Mouse (Mus musculus): ENCODE results near the gene Plin4. TPM values are rescaled to one million over a fixed set of nuclear protein-coding genes. Genes with fewer than 3 reads are reported as not detected.

Gene Plin4
- polyA plus RNA-seq, 1 experiment, result 0.14 TPM

DNA sequence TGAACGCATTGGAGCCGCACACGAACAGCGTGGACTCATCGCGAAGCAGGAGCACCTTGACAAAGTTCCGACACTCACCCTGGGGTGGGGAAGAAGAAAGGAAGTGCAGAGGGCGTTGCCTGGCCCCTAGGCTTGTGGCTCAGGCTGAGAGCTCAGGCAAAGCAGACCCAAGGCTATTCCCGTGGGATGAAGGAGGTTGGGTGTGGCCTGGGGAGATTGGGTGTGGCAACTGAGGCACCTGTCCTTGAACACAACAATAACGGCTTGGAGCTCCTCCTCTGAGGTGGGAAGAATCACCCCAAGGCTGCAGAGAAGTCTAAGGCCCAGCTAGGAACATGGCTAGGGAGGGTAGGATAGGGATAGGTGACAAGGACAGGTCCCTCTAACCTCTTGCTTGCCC is 21.5 kb upstream of the Plin4 start:
- no peak overlapping the region for H3K4me3 ChIP-seq (ENCODE audit: insufficient read depth, low read length)
- H3K4me1 ChIP-seq (ENCODE audit: control insufficient read depth, insufficient read depth, low read length), result peaks cover 3% of the 10 kb centered on the region; the same call in 1 of the 2 replicates
- no peak for TF ChIP-seq CTCF (IDR thresholded peaks at IDR 0.05; ENCODE audit: borderline replicate concordance, insufficient read depth, low read length)
- no peak for TF ChIP-seq POLR2A (IDR thresholded peaks at IDR 0.05; ENCODE audit: low read depth, low read length)
- no peak overlapping the region for H3K27ac ChIP-seq (ENCODE audit: insufficient read depth, low read length)

DNA sequence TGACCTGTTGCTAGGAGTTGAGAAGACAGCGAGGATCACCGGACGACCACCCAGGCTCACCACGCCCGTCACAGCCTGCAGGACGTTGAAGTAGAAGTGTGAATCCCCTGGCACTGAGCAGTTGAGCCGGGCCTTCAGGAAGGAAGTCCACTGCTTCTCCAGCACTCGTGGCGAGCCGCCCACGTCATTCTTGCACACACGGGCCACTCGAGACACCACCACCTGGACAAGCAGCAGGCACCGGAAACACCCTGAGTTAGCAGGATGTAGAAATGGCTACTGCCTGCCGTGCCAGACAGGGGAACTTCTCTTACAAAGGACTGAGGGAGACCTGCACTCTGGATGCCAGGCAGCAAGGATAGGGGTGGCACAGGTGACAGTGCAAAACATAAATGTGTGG is 18.6 kb upstream of the Plin4 start:
- TF ChIP-seq POLR2A (IDR thresholded peaks at IDR 0.05; ENCODE audit: low read depth, low read length) (no peak), CTCF (IDR thresholded peaks at IDR 0.05; ENCODE audit: borderline replicate concordance, insufficient read depth, low read length) (no peak)
- Histone ChIP-seq H3K4me3 (ENCODE audit: insufficient read depth, low read length) (no peak overlapping the region), H3K4me1 (ENCODE audit: control insufficient read depth, insufficient read depth, low read length) (no peaks in the 10 kb centered on the region), H3K27ac (ENCODE audit: insufficient read depth, low read length) (no peak overlapping the region)

DNA sequence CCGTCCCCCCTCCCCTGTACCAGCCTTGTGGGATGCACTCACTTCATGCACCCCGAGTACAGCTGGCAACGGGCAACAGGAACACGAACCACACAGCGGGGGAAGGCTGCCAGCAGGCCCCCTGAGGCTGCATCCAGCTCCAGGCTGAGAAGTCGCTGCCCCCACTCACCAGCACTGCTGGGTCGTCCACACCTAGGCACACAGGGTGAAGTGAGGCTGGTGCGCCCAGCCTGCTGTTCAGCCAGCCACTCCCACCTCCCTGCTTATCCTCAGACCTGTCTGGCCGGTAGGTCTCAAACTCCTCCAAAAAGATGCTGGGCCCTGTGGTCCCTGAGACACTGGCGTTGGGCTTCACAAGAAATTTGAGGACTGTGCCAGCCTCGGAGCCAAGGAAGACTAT is 16.6 kb upstream of the Plin4 start:
- Histone ChIP-seq H3K4me1 (ENCODE audit: control insufficient read depth, insufficient read depth, low read length) (no peaks in the 10 kb centered on the region), H3K27ac (ENCODE audit: insufficient read depth, low read length) (no peak overlapping the region), H3K4me3 (ENCODE audit: insufficient read depth, low read length) (no peak overlapping the region)
- no peak for TF ChIP-seq POLR2A (IDR thresholded peaks at IDR 0.05; ENCODE audit: low read depth, low read length)
- TF ChIP-seq CTCF (IDR thresholded peaks at IDR 0.05; ENCODE audit: borderline replicate concordance, insufficient read depth, low read length), result no peak

DNA sequence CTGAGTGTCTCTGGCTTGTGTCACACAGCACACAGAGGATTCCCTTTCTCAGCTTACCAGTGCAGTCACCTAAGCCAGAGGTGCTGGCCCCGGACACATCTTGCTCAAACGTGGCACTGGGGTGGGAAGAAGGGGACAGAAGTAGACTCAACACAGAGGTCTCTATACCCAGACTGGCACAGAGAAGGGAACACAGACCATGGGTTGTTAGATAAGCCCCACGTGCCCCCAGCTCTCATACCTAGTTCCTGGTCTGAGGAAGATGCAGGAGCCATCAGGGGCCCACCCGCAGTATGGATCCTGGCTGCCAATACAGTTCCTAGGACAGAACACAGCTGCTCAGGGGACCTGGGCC is 15.7 kb upstream of the Plin4 start:
- TF ChIP-seq POLR2A (IDR thresholded peaks at IDR 0.05; ENCODE audit: low read depth, low read length) (no peak), CTCF (IDR thresholded peaks at IDR 0.05; ENCODE audit: borderline replicate concordance, insufficient read depth, low read length) (no peak)
- no peaks in the 10 kb centered on the region for H3K4me1 ChIP-seq (ENCODE audit: control insufficient read depth, insufficient read depth, low read length)
- H3K4me3 ChIP-seq (ENCODE audit: insufficient read depth, low read length), result no peak overlapping the region
- no peak overlapping the region for H3K27ac ChIP-seq (ENCODE audit: insufficient read depth, low read length)

DNA sequence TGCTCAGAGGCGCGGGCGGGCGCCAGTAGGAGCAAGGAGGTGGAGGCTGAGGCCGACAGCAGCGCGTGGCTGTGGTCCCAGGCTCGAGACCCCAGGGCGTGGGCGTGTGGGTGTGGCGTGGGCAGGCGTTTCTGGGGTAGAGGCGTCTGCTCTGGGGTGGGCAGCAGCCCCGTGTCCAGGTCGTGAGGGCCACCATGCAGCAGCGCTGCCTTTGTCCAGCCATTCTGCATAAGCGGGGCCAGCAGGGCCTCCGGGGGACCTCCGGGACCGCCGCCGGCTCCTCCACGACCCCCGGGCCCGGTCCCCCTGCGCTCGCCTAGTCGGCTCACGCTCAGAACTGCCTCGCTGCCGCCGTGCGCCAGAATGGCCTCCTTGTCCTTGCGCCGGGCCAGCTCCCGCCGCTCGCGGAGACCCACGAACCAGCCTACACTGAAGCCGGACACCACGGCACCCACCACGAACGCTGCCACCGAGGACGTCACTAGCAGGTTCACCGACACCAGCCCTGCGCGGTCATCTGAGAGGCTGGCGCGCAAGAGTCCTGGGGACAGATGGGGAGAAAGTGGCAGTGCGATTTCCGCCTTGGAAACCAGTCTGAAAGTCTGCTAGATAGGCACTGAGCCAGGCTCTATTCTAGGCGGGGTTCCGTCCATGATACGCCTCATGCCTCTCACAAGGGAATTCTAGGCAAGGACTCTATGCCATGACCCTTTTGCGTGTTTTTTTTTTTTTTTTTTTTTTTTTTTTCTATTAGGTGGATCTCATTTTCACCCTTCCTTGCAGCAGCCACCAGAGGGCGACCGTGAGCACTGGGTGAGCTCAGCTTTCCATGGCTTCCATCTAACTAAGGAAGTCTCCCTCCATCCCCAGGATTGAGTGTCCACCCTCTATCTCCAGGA is 15.0 kb upstream of the Plin4 start:
- no peak overlapping the region for H3K27ac ChIP-seq (ENCODE audit: insufficient read depth, low read length)
- TF ChIP-seq CTCF (IDR thresholded peaks at IDR 0.05; ENCODE audit: borderline replicate concordance, insufficient read depth, low read length) (peak; percentile 86), POLR2A (IDR thresholded peaks at IDR 0.05; ENCODE audit: low read depth, low read length) (no peak)
- H3K4me1 ChIP-seq (ENCODE audit: control insufficient read depth, insufficient read depth, low read length), result no peaks in the 10 kb centered on the region
- H3K4me3 ChIP-seq (ENCODE audit: insufficient read depth, low read length), result no peak overlapping the region

DNA sequence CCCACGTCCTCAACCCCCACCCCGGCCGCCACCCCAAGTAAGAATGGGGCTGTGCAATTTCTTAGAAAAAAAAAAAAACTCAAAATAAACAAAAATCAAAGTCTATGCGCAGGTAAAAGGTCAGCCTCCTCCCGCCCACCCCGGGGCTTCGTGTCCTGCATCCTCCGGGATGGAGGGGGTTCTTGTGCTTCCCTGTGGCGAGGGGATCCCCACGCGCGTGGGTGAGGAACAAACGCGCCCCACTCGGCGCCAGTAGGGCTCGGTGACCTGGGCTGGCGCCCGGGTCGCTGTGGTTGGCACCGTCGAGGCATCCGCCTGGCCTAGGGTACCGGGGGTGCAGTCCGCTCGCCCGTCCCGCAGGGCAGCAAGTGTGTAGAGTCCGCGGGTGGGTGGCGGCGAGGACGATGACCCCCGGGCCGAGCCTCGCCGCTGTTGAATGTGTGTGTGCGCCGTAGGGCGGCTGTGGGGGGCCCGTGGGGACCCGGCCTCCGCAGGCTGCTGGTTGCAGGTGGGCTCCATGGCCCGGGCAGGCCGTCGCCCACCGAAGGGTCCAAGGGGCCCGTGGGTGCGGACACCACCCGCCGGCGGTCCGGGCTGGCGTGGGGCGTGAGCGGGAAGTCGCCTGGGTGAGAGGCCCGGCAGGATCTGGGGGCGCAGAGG is 14.2 kb upstream of the Plin4 start:
- no peak overlapping the region for H3K4me3 ChIP-seq (ENCODE audit: insufficient read depth, low read length)
- no peaks in the 10 kb centered on the region for H3K4me1 ChIP-seq (ENCODE audit: control insufficient read depth, insufficient read depth, low read length)
- H3K27ac ChIP-seq (ENCODE audit: insufficient read depth, low read length), result no peak overlapping the region
- TF ChIP-seq POLR2A (IDR thresholded peaks at IDR 0.05; ENCODE audit: low read depth, low read length) (no peak), CTCF (IDR thresholded peaks at IDR 0.05; ENCODE audit: borderline replicate concordance, insufficient read depth, low read length) (no peak)

DNA sequence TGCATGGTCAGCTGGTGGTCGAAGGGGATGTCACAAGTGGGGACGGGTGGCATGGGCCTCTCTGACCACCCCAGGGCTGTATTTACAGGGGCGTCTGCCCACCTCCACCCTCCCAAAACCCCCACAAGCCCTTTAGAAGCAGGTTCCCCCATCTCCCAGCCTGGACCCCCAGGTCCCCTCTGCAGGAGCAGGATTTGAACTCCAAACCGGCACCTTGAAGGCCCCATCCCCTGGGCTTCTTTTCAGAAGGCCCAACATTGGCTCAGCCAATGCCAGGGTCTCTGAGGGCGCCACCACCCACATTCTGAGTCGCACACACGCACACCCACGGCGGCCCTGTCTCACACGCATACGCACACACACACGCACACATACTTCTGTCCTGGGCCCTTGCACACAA is 13.6 kb upstream of the Plin4 start:
- no peak for TF ChIP-seq CTCF (IDR thresholded peaks at IDR 0.05; ENCODE audit: borderline replicate concordance, insufficient read depth, low read length)
- TF ChIP-seq POLR2A (IDR thresholded peaks at IDR 0.05; ENCODE audit: low read depth, low read length), result no peak
- Histone ChIP-seq H3K4me1 (ENCODE audit: control insufficient read depth, insufficient read depth, low read length) (no peaks in the 10 kb centered on the region), H3K27ac (ENCODE audit: insufficient read depth, low read length) (no peak overlapping the region), H3K4me3 (ENCODE audit: insufficient read depth, low read length) (no peak overlapping the region)

DNA sequence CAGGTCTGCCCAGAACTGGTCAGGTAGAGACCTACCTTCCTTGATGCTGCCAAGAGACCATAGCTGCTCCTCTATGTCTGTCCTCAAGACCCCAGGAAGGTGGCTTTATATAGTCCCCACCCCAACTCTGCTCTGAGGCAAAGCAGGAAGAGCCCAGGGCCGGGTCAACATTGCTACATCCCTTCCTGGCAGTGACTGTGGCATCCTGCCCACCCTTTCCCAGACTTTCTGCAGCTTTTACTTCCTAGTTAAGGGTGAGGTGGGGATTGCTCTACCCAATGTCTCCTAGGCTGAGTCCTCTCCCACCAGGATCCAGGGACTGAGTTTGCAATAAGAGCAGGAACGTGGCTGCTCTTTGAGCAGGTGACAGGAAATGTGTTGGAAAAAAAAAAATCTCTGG is 12.2 kb upstream of the Plin4 start, which contains the start of gene Lrg1:
Gene Lrg1 (minus strand): TSS at position 176 of the 400 bp plus-strand sequence.
- TF ChIP-seq POLR2A (IDR thresholded peaks at IDR 0.05; ENCODE audit: low read depth, low read length) (no peak), CTCF (IDR thresholded peaks at IDR 0.05; ENCODE audit: borderline replicate concordance, insufficient read depth, low read length) (no peak)
- Histone ChIP-seq H3K4me3 (ENCODE audit: insufficient read depth, low read length) (no peak within 1 kb of the TSS), H3K4me1 (ENCODE audit: control insufficient read depth, insufficient read depth, low read length) (no peaks in the 10 kb centered on the region), H3K27ac (ENCODE audit: insufficient read depth, low read length) (no peak within 1 kb of the TSS)

DNA sequence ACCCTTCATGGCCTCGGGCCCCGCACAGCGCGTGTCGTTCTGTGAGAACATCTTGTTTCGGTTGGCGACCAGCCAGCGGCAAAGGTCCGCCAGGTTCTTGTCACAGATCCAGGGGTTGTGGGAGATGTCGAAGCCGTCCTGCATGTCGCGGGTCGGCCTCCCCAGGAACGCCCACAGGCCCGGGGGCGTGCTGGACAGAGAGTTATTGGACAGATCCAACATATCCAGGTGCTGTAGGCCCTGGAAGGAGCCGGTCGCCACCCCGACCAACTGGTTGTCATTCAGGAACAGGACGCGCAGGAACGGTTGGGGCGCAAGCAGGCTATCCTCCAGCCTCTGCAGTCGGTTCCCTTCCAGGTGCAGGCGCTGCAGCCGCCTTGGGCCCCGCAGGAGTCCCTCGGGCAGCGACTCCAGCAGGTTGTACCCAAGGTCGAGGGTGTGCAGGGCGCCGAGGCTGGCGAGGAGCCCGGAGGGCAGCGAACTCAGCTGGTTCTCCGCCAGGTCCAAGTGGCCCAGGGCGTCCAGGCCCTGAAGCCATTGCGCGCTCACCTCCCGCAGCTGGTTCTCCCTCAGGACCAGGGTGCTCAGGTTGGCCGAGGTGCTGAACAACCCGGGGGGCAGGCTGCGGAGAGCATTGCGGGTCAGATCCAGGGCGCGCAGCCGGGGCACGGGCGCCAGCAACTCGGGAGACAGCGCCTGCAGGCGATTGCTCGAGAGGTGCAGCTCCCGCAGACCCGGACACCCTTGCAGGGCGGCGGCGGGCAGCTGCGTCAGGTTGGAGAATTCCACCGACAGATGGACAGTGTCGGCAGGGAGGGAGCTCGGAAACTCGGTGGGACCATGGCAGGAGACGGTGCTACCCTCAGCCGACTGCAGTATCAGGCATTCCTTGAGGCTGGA is 10.6 kb upstream of the Plin4 start:
- TF ChIP-seq CTCF (IDR thresholded peaks at IDR 0.05; ENCODE audit: borderline replicate concordance, insufficient read depth, low read length), result no peak
- TF ChIP-seq POLR2A (IDR thresholded peaks at IDR 0.05; ENCODE audit: low read depth, low read length), result no peak
- H3K4me3 ChIP-seq (ENCODE audit: insufficient read depth, low read length), result no peak overlapping the region
- no peak overlapping the region for H3K27ac ChIP-seq (ENCODE audit: insufficient read depth, low read length)
- H3K4me1 ChIP-seq (ENCODE audit: control insufficient read depth, insufficient read depth, low read length), result no peaks in the 10 kb centered on the region

Data from embryonic fibroblast, embryonic 13.5 days (primary cell).